Mouse (Mus musculus) lung, embryonic 14.5 days (tissue): Measurements from ENCODE around the gene Ctsa. TPM values are rescaled to one million over a fixed set of nuclear protein-coding genes. Genes with fewer than 3 reads are reported as not detected.
"Not testable (repeated sequence)": the region's sequence is repeated elsewhere in the genome, so short reads cannot be mapped to it uniquely, and the experiment has no call there.

Experiments used
- ATAC-seq: fragments of 200-750 bp; cut with Nextera tagmentation; 2 replicates; pipeline ENCODE4 v1.8.0; 2017; ENCODE audit warnings: mild to moderate bottlenecking, moderate TSS enrichment, moderate library complexity; ENCODE audit not compliant: insufficient read depth
- DNase-seq: peaks from one replicate; pipeline ENCODE4 v3.0.0-alpha.2; 2015
- H3K27ac ChIP-seq: fragments of 300-500 bp; sonication (generic); 2 replicates; pipeline ENCODE4 v1.5.1; 2014; ENCODE audit warnings: low read depth, mild to moderate bottlenecking, moderate library complexity
- H3K27me3 ChIP-seq: fragments of 300-500 bp; sonication (generic); 2 replicates; pipeline ENCODE4 v1.6.1; 2014; ENCODE audit warnings: low read length, control low read depth; ENCODE audit not compliant: insufficient read depth
- H3K36me3 ChIP-seq: fragments of 300-500 bp; sonication (generic); 2 replicates; pipeline ENCODE4 v1.6.1; 2014; ENCODE audit warnings: control low read depth; ENCODE audit not compliant: insufficient read depth
- H3K4me1 ChIP-seq: fragments of 300-500 bp; sonication (generic); 2 replicates; pipeline ENCODE4 v1.6.1; 2014; ENCODE audit warnings: antibody characterized with exemption, control low read depth; ENCODE audit not compliant: insufficient read depth
- H3K4me2 ChIP-seq: fragments of 300-500 bp; sonication (generic); 2 replicates; pipeline ENCODE4 v1.6.1; 2014; ENCODE audit warnings: mild to moderate bottlenecking
- H3K4me3 ChIP-seq: fragments of 300-500 bp; sonication (generic); 2 replicates; pipeline ENCODE4 v1.5.1; 2014; ENCODE audit warnings: low read depth, low read length
- H3K9ac ChIP-seq: fragments of 300-500 bp; sonication (generic); 2 replicates; pipeline ENCODE4 v1.6.1; 2014
- H3K9me3 ChIP-seq: fragments of 300-500 bp; sonication (generic); 2 replicates; pipeline ENCODE4 v1.6.1; 2016; ENCODE audit warnings: low read depth, low read length, control low read depth
- CTCF ChIP-seq: IDR thresholded peaks from 2 replicates; pipeline ENCODE4 v1.5.1; 2016; ENCODE audit warnings: antibody characterized with exemption, low read depth
- WGBS: fragments of 180-500 bp; shearing (Covaris S2); extraction: QIAGEN DNeasy Blood & Tissue Kit; methylation state at CpG from one replicate; pipeline ENCODE4 v1.1.7; 2014; 5-methylcytosine and 5-hydroxymethylcytosine counted together
- polyA plus RNA-seq: library from polyadenylated mRNA; unstranded; fragments of >200 nt; fragmentation: Nextera tagmentation; extraction: Ambion mirVana; gene quantifications from 2 replicates; pipeline ENCODE4 v1.2.1, GENCODE M21; 2014

The Ctsa gene
- polyA plus RNA-seq, 1 experiment from 2014 or later: 114 TPM

GRCm38 (mm10) chr2:164859155-164859554 lies 26.5 kb downstream of the Ctsa start:
- no peak for TF ChIP-seq CTCF

GRCm38 (mm10) chr2:164859640-164860432 lies 27.2 kb downstream of the Ctsa start:
- Histone ChIP-seq H3K4me3 (no peak overlapping the region), H3K27ac (no peak overlapping the region), H3K27me3 (peaks cover 6% of the 10 kb centered on the region; the same call in 1 of the 2 replicates), H3K4me1 (peaks cover 31% of the 10 kb centered on the region), H3K9me3 (no peaks in the 10 kb centered on the region), H3K36me3 (no peaks in the 10 kb centered on the region), H3K4me2 (no peak overlapping the region), H3K9ac (no peak overlapping the region)
- WGBS: 60% methylated on average over 9 of the region's 9 CpGs
- TF ChIP-seq CTCF: no peak
- no peak for DNase-seq
- no peak for ATAC-seq

More at GRCm38 (mm10) chr2:164859155-164859554, 26.5 kb downstream of the Ctsa start:
- DNase-seq (no peak), ATAC-seq (no peak)
- H3K4me1 ChIP-seq: peaks cover 32% of the 10 kb centered on the region
- H3K9me3 ChIP-seq: no peaks in the 10 kb centered on the region
- H3K4me2 ChIP-seq: no peak overlapping the region
- no peak overlapping the region for H3K9ac ChIP-seq
- no peak overlapping the region for H3K27ac ChIP-seq
- H3K36me3 ChIP-seq: no peaks in the 10 kb centered on the region
- no peak overlapping the region for H3K4me3 ChIP-seq
- H3K27me3 ChIP-seq: peaks cover 6% of the 10 kb centered on the region; the same call in 1 of the 2 replicates
- 46% methylated on average over 2 of the region's 2 CpGs for WGBS

DNA sequence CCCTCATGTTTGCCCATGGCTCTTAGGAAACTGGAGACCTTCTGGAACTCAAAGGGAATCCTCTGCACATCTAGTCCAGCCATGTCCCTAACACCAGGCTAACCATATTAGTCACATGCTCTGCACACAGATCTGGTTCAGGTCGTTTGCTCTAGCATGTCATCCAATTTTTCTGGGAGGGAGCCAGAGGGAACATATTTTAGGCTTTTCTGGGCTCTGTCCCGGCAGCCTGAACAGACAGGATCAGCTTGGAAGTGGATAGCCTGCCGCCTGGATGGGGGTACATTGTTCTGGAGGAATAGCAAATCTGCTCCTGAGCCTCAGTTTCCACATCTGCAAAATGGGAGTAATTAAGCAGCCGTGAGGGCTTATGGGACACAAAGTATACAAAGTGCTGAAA lies 28.4 kb downstream of the Ctsa start:
- no peak overlapping the region for H3K4me2 ChIP-seq
- H3K27ac ChIP-seq: peak overlapping the region; percentile 87; the same call in 1 of the 2 replicates
- peaks cover 29% of the 10 kb centered on the region for H3K4me1 ChIP-seq
- WGBS: 50% methylated on average over 4 of the region's 4 CpGs
- no peak for TF ChIP-seq CTCF
- H3K36me3 ChIP-seq: no peaks in the 10 kb centered on the region
- ATAC-seq (no peak), DNase-seq (no peak)
- H3K9ac ChIP-seq: no peak overlapping the region
- H3K9me3 ChIP-seq: no peaks in the 10 kb centered on the region
- H3K4me3 ChIP-seq: no peak overlapping the region
- H3K27me3 ChIP-seq: peaks cover 6% of the 10 kb centered on the region; the same call in 1 of the 2 replicates

DNA sequence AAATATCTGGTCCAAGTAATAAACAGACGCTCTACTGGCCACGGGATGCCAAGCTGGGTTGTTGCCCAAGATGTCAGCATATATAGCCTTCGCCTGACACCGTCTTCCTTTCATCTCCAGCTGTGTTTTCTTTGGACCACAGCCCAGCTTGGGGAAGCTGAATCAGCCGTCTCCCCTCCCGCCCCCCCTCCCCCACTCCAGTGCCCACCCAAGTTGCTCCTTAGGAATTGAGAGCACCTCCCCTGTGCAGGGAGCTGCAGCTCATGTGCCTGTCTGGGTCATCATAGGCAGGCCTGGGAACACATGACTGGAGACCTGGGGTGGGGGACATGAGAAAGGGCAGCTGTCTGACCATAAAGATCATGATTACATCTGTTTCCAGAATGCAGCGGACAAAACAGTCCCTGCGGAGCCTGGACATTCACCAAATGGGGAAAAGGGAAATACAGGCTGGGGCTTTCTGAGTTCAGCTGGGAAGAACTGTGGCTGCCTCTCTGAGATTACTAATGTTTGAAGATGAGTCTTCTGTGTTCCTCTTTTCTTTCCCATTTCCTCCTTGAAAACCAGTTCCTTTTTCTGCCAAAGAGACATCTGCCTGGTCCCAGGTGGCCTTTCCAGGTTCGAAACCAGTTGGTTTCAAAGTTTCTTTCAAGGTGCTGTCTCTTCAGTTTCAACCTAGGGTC lies 29.6 kb downstream of the Ctsa start:
- ATAC-seq (peak; percentile 88), DNase-seq (peak; percentile 99)
- H3K4me3 ChIP-seq: no peak overlapping the region
- H3K4me1 ChIP-seq: peaks cover 30% of the 10 kb centered on the region
- peak overlapping the region; percentile 87 for H3K27ac ChIP-seq
- no peak for TF ChIP-seq CTCF
- H3K4me2 ChIP-seq: peak overlapping the region; percentile 25; the same call in 1 of the 2 replicates
- H3K9me3 ChIP-seq: no peaks in the 10 kb centered on the region
- WGBS: 14% methylated on average over 9 of the region's 9 CpGs
- H3K36me3 ChIP-seq: no peaks in the 10 kb centered on the region
- no peaks in the 10 kb centered on the region for H3K27me3 ChIP-seq
- no peak overlapping the region for H3K9ac ChIP-seq

DNA sequence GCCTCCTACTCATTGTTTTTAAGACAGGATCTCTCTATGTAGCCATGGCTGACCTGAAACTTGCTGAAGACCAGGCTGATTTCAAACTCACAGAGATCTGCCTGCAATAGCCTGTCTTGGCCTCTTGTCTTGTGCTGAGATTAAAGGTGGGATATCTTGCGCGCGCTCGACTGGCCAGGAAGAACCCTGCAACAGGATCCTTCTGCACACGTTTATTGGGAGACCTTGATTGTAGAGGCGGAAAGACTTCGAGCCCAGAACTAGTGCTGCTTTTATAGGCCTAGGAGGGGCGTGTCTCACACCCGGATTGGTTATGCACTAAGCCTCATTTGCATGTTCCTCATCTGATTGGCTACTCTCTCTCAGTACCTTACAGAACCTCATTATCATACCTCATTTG lies 30.7 kb downstream of the Ctsa start:
- not testable (repeated sequence) for H3K4me3 ChIP-seq, DNase-seq, H3K27me3 ChIP-seq, H3K36me3 ChIP-seq, ATAC-seq, H3K27ac ChIP-seq, H3K9ac ChIP-seq, H3K4me2 ChIP-seq, H3K9me3 ChIP-seq
- peaks cover 31% of the 10 kb centered on the region for H3K4me1 ChIP-seq
- 93% methylated on average over 9 of the region's 9 CpGs for WGBS

DNA sequence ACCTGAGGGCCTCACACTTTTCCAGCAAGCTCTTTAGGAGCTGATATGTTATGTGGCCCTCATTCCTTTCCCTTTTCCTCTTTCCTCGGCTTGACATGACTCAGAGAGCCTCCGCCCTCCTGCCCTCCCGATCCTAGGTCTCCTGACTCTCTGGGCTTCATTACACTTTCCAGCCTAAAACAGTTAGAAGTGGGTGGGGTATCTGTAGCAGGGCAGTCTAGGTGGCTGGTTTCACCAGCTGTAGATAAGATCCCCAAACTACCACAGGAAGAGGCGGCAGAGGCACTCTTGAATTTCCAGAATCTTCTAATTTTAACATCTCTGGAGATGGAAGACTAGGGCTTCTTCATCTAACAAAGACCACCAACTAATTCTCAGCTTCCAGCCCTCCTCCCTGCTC lies 31.9 kb downstream of the Ctsa start:
- Histone ChIP-seq H3K4me3 (no peak overlapping the region), H3K9ac (no peak overlapping the region), H3K4me2 (no peak overlapping the region), H3K9me3 (peaks cover 5% of the 10 kb centered on the region; the same call in 1 of the 2 replicates), H3K27ac (no peak overlapping the region), H3K36me3 (no peaks in the 10 kb centered on the region), H3K27me3 (no peaks in the 10 kb centered on the region), H3K4me1 (peaks cover 26% of the 10 kb centered on the region)
- DNase-seq (no peak), ATAC-seq (no peak)
- WGBS: 70% methylated on average over 4 of the region's 4 CpGs
- TF ChIP-seq CTCF: no peak

DNA sequence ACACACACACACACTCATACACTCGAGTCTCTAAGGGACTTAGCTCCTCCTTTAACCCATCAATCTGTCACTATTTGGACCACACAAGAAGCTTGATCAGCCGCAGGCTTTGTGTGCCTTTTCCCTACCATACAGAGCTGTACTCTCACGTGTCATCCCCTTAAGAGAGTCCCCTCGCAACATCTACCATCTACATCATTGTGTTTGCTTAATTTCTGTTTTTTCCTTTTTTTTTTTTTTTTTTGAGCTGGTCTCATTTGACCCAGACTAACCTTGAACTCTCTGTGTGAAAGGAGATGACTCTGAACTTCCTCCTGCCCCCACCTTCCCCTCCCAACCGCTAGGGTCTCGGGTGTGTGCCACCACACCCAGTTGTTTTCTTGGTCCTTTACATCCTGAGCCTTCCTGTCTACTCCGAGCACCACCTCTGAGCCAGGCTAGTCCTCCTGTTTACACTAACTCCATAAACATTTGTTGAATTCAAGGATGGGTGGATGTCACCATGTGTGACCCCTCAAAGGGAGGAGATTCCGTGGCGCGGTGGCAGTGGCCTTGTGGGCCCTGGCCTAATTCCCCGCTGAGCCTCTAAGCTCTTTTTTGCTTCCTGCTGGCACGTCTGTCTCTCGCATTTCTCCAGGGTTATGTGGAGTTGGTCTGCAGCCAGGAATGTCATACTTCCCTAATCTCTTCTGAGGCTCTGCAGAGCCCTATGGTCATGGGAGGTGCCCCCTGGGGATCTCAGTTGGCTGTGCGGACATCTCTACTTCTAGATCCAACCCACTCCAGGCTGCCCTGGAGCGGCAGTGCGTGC lies 34.3 kb downstream of the Ctsa start:
- Histone ChIP-seq H3K9ac (no peak overlapping the region), H3K27me3 (no peaks in the 10 kb centered on the region), H3K27ac (peak overlapping the region; percentile 86), H3K4me3 (no peak overlapping the region), H3K4me2 (no peak overlapping the region), H3K4me1 (peaks cover 13% of the 10 kb centered on the region), H3K9me3 (peaks cover 5% of the 10 kb centered on the region; the same call in 1 of the 2 replicates), H3K36me3 (no peaks in the 10 kb centered on the region)
- ATAC-seq (peak; percentile 61), DNase-seq (peak; percentile 89)
- peak; percentile 34 for TF ChIP-seq CTCF
- WGBS: 27% methylated on average over 16 of the region's 16 CpGs
